In the genomic region with DNA sequence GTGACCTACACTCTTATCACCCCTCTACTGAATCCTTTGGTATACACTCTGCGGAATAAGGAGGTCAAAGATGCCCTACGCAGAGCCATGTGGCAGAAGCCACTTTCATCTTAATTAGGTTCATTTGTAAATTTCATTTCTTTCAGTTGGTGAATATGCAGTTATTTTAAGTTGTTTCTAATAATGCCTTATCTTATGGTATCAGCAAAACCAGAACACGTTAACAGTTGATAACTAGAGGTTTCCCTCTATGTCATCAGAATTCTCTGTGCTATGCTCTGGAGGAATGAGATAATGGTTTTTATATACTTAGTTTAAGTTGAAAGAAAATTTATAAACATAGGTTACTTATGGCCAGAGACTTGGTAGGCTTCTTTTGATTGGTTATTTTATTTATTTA, we compare ENCODE assay signal across 26 mouse cellular contexts. TPM values are rescaled to one million over a fixed set of nuclear protein-coding genes. Genes with fewer than 3 reads are reported as not detected.
DNase-seq lines count a peak whose midpoint lies in the region; ATAC-seq and TF ChIP-seq lines count a peak whose summit lies in the region.
"Had no signal": no experiment of that assay in that cellular context is flagged by ENCODE, and none has a peak within 500 bp of the region (broad histone marks: within the 10 kb centered on the region; RNA-seq: fewer than 3 reads in every experiment).

No protein-coding gene starts in this region.

- no peaks in the 10 kb centered on the region for H3K9me3 ChIP-seq in MEL (replicated peaks; ENCODE audit: insufficient read depth, low read length)
- H3K9me3 ChIP-seq: embryonic facial prominence, embryonic 10.5 days; embryonic facial prominence, embryonic 12.5 days; forebrain, embryonic 13.5 days; forebrain, embryonic 15.5 days had no signal

- H3K9ac ChIP-seq in MEL (ENCODE audit: control insufficient read depth, low read depth, low read length, poor library complexity, severe bottlenecking), result peak overlapping the region; percentile 23; the same call in 1 of the 2 replicates
- H3K9ac ChIP-seq: embryonic facial prominence, embryonic 12.5 days; forebrain, embryonic 13.5 days; forebrain, embryonic 15.5 days; forebrain, postnatal 0 days had no signal

- no peak for TF ChIP-seq RAD21 in MEL (IDR thresholded peaks at IDR 0.05; ENCODE audit: low read depth, low read length)

- H3K4me1 ChIP-seq in MEL (ENCODE audit: control insufficient read depth in 1 of 2, insufficient read depth in 2 of 2, low read length in 2 of 2), result peaks cover 20 to 42% of the 10 kb centered on the region in 2 experiments
- H3K4me1 ChIP-seq: embryonic facial prominence, embryonic 10.5 days; embryonic facial prominence, embryonic 12.5 days; forebrain, embryonic 13.5 days; forebrain, embryonic 15.5 days had no signal

- H3K4me3 ChIP-seq in MEL (ENCODE audit: control insufficient read depth in 1 of 2, insufficient read depth in 1 of 2, low read depth in 2 of 2, low read length in 2 of 2), result no peak overlapping the region; a peak in 1 of 4 replicates
- H3K4me3 ChIP-seq: embryonic facial prominence, embryonic 10.5 days; embryonic facial prominence, embryonic 12.5 days; forebrain, embryonic 13.5 days; forebrain, embryonic 15.5 days had no signal

- H3K36me3 ChIP-seq in MEL (ENCODE audit: control insufficient read depth in 1 of 2, insufficient read depth in 2 of 2, low read length in 2 of 2), result peaks cover 0 to 37% of the 10 kb centered on the region in 2 experiments; a peak in 3 of 4 replicates
- H3K36me3 ChIP-seq: embryonic facial prominence, embryonic 10.5 days; embryonic facial prominence, embryonic 12.5 days; forebrain, embryonic 15.5 days had no signal

- no peaks in the 10 kb centered on the region for H3K27me3 ChIP-seq in MEL (ENCODE audit: control insufficient read depth in 1 of 2, insufficient read depth in 2 of 2, low read length in 2 of 2)
- H3K27me3 ChIP-seq: embryonic facial prominence, embryonic 12.5 days; forebrain, embryonic 13.5 days; forebrain, embryonic 15.5 days had no signal

- peak; percentile 55 for ATAC-seq in megakaryocyte progenitor cell, adult 5-6 weeks (replicated peaks; ENCODE audit: poor library complexity)
- ATAC-seq in granulocyte monocyte progenitor cell, adult 5-6 weeks (replicated peaks; ENCODE audit: poor library complexity, severe bottlenecking), result no peak
- ATAC-seq: forebrain, embryonic 13.5 days; forebrain, embryonic 15.5 days; forebrain, postnatal 0 days had no signal

- DNase-seq in MEL (ENCODE audit: low read depth, low spot score), result peak; percentile 78
- DNase-seq in adrenal gland, postnatal 25 days, result no peak
- no peak for DNase-seq in liver
- DNase-seq: adrenal gland, adult 8-10 months; adrenal gland, postnatal 14 days; cerebellum, adult 11 months; cerebellum, adult 18-20 months; cerebellum, adult 8-10 months; cerebellum, adult 9-11 months; cerebellum, postnatal 14 days; cerebellum, postnatal 36 days; forebrain, postnatal 0 days had no signal

- TF ChIP-seq POLR2A in MEL (IDR thresholded peaks at IDR 0.05; ENCODE audit: control insufficient read depth in 1 of 2, insufficient read depth in 1 of 2, low read depth in 1 of 2, low read length in 2 of 2, poor library complexity in 1 of 2), result no peak

- no peak for TF ChIP-seq CTCF in MEL (IDR thresholded peaks at IDR 0.05 in 2 of 3, conservative IDR thresholded peaks at IDR 0.05 in 1 of 3; ENCODE audit: control insufficient read depth in 1 of 3, insufficient read depth in 1 of 3, low read depth in 2 of 3, low read length in 3 of 3, poor library complexity in 1 of 3, severe bottlenecking in 1 of 3)

- TF ChIP-seq EP300 in MEL (IDR thresholded peaks at IDR 0.05; ENCODE audit: low read depth in 1 of 2, low read length in 2 of 2), result peak; percentile 99 to 100

- H3K27ac ChIP-seq in MEL (ENCODE audit: control insufficient read depth, low read depth, low read length), result peak overlapping the region; percentile 96
- H3K27ac ChIP-seq: embryonic facial prominence, embryonic 10.5 days; embryonic facial prominence, embryonic 12.5 days; forebrain, embryonic 13.5 days; forebrain, embryonic 15.5 days had no signal

- H3K79me2 ChIP-seq in MEL (ENCODE audit: control insufficient read depth, insufficient read depth, low read length, poor library complexity), result no peaks in the 10 kb centered on the region

TF ChIP-seq in MEL, 35 proteins besides CTCF, POLR2A, EP300 and RAD21 (continues in another document):
- TF ChIP-seq MAFK (IDR thresholded peaks at IDR 0.05; ENCODE audit: borderline replicate concordance, low read depth, low read length), result peak; percentile 90
- no peak for TF ChIP-seq NELFE (IDR thresholded peaks at IDR 0.05; ENCODE audit: low read depth, low read length)
- TF ChIP-seq RCOR1 (IDR thresholded peaks at IDR 0.05; ENCODE audit: low read depth, low read length), result peak; percentile 93
- TF ChIP-seq UBTF (IDR thresholded peaks at IDR 0.05; ENCODE audit: borderline replicate concordance, insufficient read depth, low read depth, low read length), result no peak
- no peak for TF ChIP-seq ZMIZ1 (IDR thresholded peaks at IDR 0.05; ENCODE audit: low read depth, low read length)
- TF ChIP-seq GABPA (IDR thresholded peaks at IDR 0.05; ENCODE audit: low read depth, low read length), result peak; percentile 82
- no peak for TF ChIP-seq SMC3 (IDR thresholded peaks at IDR 0.05; ENCODE audit: low read depth, low read length)
- peak; percentile 28; the same call in 1 of the 2 replicates for TF ChIP-seq MAZ (IDR thresholded peaks at IDR 0.05; ENCODE audit: low read depth, low read length)
- TF ChIP-seq KAT2A (conservative IDR thresholded peaks at IDR 0.05; ENCODE audit: low read depth, low read length), result peak; percentile 60
- TF ChIP-seq ZKSCAN1 (IDR thresholded peaks at IDR 0.05; ENCODE audit: low read depth, low read length), result no peak
- no peak for TF ChIP-seq USF2 (IDR thresholded peaks at IDR 0.05; ENCODE audit: borderline replicate concordance in 1 of 2, insufficient read depth in 1 of 2, low read depth in 1 of 2, low read length in 2 of 2)
- no peak for TF ChIP-seq ELF1 (IDR thresholded peaks at IDR 0.05; ENCODE audit: low read depth, low read length)
- peak; percentile 77; the same call in 1 of the 2 replicates for TF ChIP-seq BHLHE40 (IDR thresholded peaks at IDR 0.05; ENCODE audit: borderline replicate concordance, low read depth, low read length)
- TF ChIP-seq MXI1 (IDR thresholded peaks at IDR 0.05; ENCODE audit: low read depth, low read length), result peak; percentile 38; the same call in 1 of the 2 replicates
- peak; percentile 98 for TF ChIP-seq MEF2A (IDR thresholded peaks at IDR 0.05; ENCODE audit: extremely low read depth, insufficient replicate concordance, low read depth, low read length, poor library complexity, severe bottlenecking)
- no peak for TF ChIP-seq NRF1 (IDR thresholded peaks at IDR 0.05; ENCODE audit: insufficient read depth, low read depth, low read length, poor library complexity, severe bottlenecking)
- TF ChIP-seq MYB (IDR thresholded peaks at IDR 0.05; ENCODE audit: low read depth, low read length), result peak; percentile 96

RNA-seq across cellular contexts. Expression of gene Olfr1404, which starts 4.3 kb away (rescaled TPM):
- not detected in 2 replicates for total RNA-seq in MEL (2012; rRNA removed)
- not detected for polyA plus RNA-seq in MEL (2012; ENCODE audit: insufficient read depth in 1 of 2, insufficient read length in 2 of 2, low read depth in 1 of 2, low replicate concordance in 2 of 2, missing spikeins in 1 of 2)
- total RNA-seq in megakaryocyte progenitor cell, adult 5-6 weeks (2015), result not detected in 2 replicates
- not detected in 2 replicates for total RNA-seq in megakaryocyte progenitor cell, adult 5-6 weeks (2017)
- not detected in 2 replicates for total RNA-seq in adrenal gland, postnatal 25 days (2021)
- total RNA-seq in granulocyte monocyte progenitor cell, adult 5-6 weeks (2014; fragmentation: Nextera tagmentation), result not detected in 2 replicates
- total RNA-seq in granulocyte monocyte progenitor cell, adult 5-6 weeks (2017), result not detected in 2 replicates
- total RNA-seq: adrenal gland, adult 18-20 months; adrenal gland, adult 8-10 months; adrenal gland, postnatal 14 days; adrenal gland, postnatal 4 days; ES-E14; forebrain, postnatal 0 days had no signal
- polyA plus RNA-seq: brain, embryonic 14.5 days; C2C12; cortical plate, adult 2 months; embryonic facial prominence, embryonic 10.5 days; embryonic facial prominence, embryonic 12.5 days; forebrain, embryonic 11.5 days; forebrain, embryonic 13.5 days; forebrain, embryonic 15.5 days; forebrain, postnatal 0 days had no signal

RNA-seq across cellular contexts. Expression of gene Fcer1a, which starts 10.5 kb away (rescaled TPM):
- 2.0 and 2.6 TPM in 2 replicates for total RNA-seq in MEL (2012; rRNA removed)
- under 1 TPM in 1 of 2 experiments, not detected in 1; 0.42 TPM for polyA plus RNA-seq in MEL (2012; ENCODE audit: insufficient read depth in 1 of 2, insufficient read length in 2 of 2, low read depth in 1 of 2, low replicate concordance in 2 of 2, missing spikeins in 1 of 2)
- total RNA-seq in megakaryocyte progenitor cell, adult 5-6 weeks (2015), result 7.9 and 8.0 TPM in 2 replicates
- total RNA-seq in megakaryocyte progenitor cell, adult 5-6 weeks (2017), result 0.74 and 3.7 TPM in 2 replicates
- not detected in 2 replicates for total RNA-seq in adrenal gland, postnatal 25 days (2021)
- 16.6 TPM in 1 of 2 replicates, not detected in the other for total RNA-seq in granulocyte monocyte progenitor cell, adult 5-6 weeks (2014; fragmentation: Nextera tagmentation)
- 3.9 and 5.7 TPM in 2 replicates for total RNA-seq in granulocyte monocyte progenitor cell, adult 5-6 weeks (2017)
- total RNA-seq: adrenal gland, postnatal 14 days; ES-E14; forebrain, postnatal 0 days had no signal
- polyA plus RNA-seq: brain, embryonic 14.5 days; C2C12; cortical plate, adult 2 months; embryonic facial prominence, embryonic 10.5 days; embryonic facial prominence, embryonic 12.5 days; embryonic facial prominence, embryonic 14.5 days; forebrain, embryonic 11.5 days; forebrain, embryonic 13.5 days; forebrain, embryonic 15.5 days; forebrain, postnatal 0 days had no signal

RNA-seq across cellular contexts. Expression of gene Olfr218, which starts 18.9 kb away (rescaled TPM):
- not detected in 2 replicates for total RNA-seq in MEL (2012; rRNA removed)
- not detected for polyA plus RNA-seq in MEL (2012; ENCODE audit: insufficient read depth in 1 of 2, insufficient read length in 2 of 2, low read depth in 1 of 2, low replicate concordance in 2 of 2, missing spikeins in 1 of 2)
- not detected in 2 replicates for total RNA-seq in megakaryocyte progenitor cell, adult 5-6 weeks (2015)
- not detected in 2 replicates for total RNA-seq in megakaryocyte progenitor cell, adult 5-6 weeks (2017)
- not detected in 2 replicates for total RNA-seq in adrenal gland, postnatal 25 days (2021)
- total RNA-seq in granulocyte monocyte progenitor cell, adult 5-6 weeks (2014; fragmentation: Nextera tagmentation), result not detected in 2 replicates
- not detected in 2 replicates for total RNA-seq in granulocyte monocyte progenitor cell, adult 5-6 weeks (2017)
- total RNA-seq: adrenal gland, adult 18-20 months; adrenal gland, adult 8-10 months; adrenal gland, postnatal 14 days; adrenal gland, postnatal 4 days; ES-E14; forebrain, postnatal 0 days had no signal
- polyA plus RNA-seq: brain, embryonic 14.5 days; C2C12; cortical plate, adult 2 months; embryonic facial prominence, embryonic 10.5 days; embryonic facial prominence, embryonic 12.5 days; embryonic facial prominence, embryonic 14.5 days; forebrain, embryonic 11.5 days; forebrain, embryonic 13.5 days; forebrain, embryonic 15.5 days; forebrain, postnatal 0 days had no signal

RNA-seq across cellular contexts. Expression of gene Olfr1406, which starts 26.0 kb away (rescaled TPM):
- not detected in 2 replicates for total RNA-seq in MEL (2012; rRNA removed)
- polyA plus RNA-seq in MEL (2012; ENCODE audit: insufficient read depth in 1 of 2, insufficient read length in 2 of 2, low read depth in 1 of 2, low replicate concordance in 2 of 2, missing spikeins in 1 of 2), result not detected
- not detected in 2 replicates for total RNA-seq in megakaryocyte progenitor cell, adult 5-6 weeks (2015)
- not detected in 2 replicates for total RNA-seq in megakaryocyte progenitor cell, adult 5-6 weeks (2017)
- total RNA-seq in adrenal gland, postnatal 25 days (2021), result not detected in 2 replicates
- not detected in 2 replicates for total RNA-seq in granulocyte monocyte progenitor cell, adult 5-6 weeks (2014; fragmentation: Nextera tagmentation)
- total RNA-seq in granulocyte monocyte progenitor cell, adult 5-6 weeks (2017), result not detected in 2 replicates
- total RNA-seq: adrenal gland, adult 18-20 months; adrenal gland, adult 8-10 months; adrenal gland, postnatal 14 days; adrenal gland, postnatal 4 days; ES-E14; forebrain, postnatal 0 days had no signal
- polyA plus RNA-seq: brain, embryonic 14.5 days; C2C12; cortical plate, adult 2 months; embryonic facial prominence, embryonic 10.5 days; forebrain, embryonic 11.5 days; forebrain, embryonic 13.5 days; forebrain, embryonic 15.5 days; forebrain, postnatal 0 days had no signal

RNA-seq across cellular contexts. Expression of gene Olfr418, which starts 49.3 kb away (rescaled TPM):
- total RNA-seq in MEL (2012; rRNA removed), result not detected in 2 replicates
- not detected for polyA plus RNA-seq in MEL (2012; ENCODE audit: insufficient read depth in 1 of 2, insufficient read length in 2 of 2, low read depth in 1 of 2, low replicate concordance in 2 of 2, missing spikeins in 1 of 2)
- total RNA-seq in megakaryocyte progenitor cell, adult 5-6 weeks (2015), result not detected in 2 replicates
- total RNA-seq in megakaryocyte progenitor cell, adult 5-6 weeks (2017), result not detected in 2 replicates
- total RNA-seq in adrenal gland, postnatal 25 days (2021), result not detected in 2 replicates
- not detected in 2 replicates for total RNA-seq in granulocyte monocyte progenitor cell, adult 5-6 weeks (2014; fragmentation: Nextera tagmentation)
- total RNA-seq in granulocyte monocyte progenitor cell, adult 5-6 weeks (2017), result not detected in 2 replicates
- total RNA-seq: adrenal gland, adult 18-20 months; adrenal gland, adult 8-10 months; adrenal gland, postnatal 14 days; adrenal gland, postnatal 4 days; ES-E14 had no signal
- polyA plus RNA-seq: brain, embryonic 14.5 days; C2C12; cortical plate, adult 2 months; embryonic facial prominence, embryonic 10.5 days; embryonic facial prominence, embryonic 12.5 days; embryonic facial prominence, embryonic 14.5 days; forebrain, embryonic 11.5 days; forebrain, embryonic 13.5 days; forebrain, embryonic 15.5 days; forebrain, postnatal 0 days had no signal
